Mouse (Mus musculus): ENCODE data around the gene Plagl2.

Plagl2 gene

DNA sequence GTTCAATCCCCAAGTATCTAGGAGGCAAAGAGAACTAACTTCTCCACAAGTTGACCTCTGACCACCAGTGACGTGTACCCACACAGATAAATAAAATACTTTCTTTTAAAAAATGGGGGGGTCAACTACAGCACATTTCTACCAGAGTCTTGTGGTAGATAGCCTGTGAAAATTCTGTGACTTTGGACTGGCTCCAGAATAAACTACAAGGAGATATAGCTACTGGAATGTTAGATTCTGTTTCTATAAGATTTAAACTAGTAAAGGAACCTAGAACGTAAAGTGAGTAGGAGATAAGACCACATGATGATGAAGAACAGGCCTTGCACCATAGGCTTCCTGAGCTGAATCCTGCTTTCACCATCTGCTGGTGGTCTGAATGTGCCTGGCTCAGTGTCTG lies 53.4 kb downstream of the Plagl2 start:
- DNase-seq, result no peak

DNA sequence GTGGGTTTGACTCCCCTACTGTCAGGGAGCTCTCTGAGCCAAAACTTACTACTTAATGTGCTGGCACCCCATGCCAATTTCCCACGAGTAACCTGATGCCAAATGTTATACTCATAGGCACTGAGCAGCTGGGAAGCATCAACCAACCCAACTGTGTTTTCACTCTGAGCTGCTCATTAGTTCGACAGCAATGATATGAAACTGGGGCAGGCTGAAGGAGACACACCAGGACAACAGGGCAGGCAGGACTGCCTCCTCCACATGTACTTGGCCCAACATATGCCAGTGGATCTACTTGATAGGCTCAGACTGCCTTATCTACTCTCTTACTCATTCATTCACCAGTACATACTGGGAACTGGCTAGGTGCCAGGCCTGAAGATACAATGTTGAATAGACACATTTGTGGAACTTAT lies 55.0 kb downstream of the Plagl2 start:
- no peak for DNase-seq

DNA sequence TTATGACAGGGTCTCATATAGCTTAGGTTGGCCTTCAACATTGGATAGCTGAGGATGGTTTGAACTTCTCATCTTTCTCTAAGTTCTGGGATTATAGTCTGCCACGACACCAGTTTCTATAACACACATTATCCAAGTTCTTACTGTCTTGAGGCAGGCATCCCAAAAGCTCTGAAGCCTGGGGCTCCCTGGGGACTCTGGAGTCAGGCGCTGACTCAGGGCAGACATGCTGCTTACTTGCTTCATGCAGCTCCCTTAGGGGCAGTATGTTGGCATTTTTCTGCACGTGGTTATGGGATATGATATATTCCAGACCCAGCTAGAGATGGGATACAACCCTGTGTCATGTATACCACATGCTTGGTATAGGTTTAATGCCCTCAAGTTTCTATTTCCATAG lies 61.3 kb downstream of the Plagl2 start:
- no peak for DNase-seq

DNA sequence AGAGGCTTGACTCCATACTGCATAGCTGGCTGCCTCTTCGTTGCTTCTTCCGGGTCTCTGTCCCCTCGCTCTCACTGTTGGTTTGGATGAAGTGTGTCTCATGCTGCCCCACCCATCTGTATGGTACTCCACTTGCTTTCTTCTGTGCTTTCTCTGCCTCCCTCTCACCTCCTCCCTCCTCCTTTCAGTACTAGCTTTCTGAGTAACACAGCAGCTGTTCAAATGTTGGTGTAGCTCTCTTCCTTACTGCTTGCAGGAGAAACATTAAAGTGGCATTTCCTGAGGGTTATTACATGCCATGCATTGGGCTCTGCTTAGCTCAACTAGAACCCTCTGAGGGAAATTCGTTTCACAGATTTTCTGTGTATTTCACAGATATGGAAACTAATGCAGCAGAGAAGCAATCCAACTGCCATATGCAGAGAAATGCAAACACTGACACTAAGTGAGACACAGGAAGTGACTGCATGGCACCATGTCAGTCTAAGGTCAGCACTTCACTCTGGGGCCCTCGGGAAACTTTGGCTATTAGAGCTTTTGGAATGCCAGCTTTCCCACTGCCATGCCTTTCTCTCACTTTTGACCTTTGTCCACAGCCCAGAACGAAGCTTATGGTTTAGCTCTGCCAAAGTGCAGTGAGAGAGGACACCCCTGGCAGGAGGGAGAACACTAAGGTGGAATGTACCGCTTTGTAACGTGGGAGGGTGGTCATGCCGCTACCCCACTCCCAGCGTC lies 61.9 kb downstream of the Plagl2 start:
- peak in 1 of 2 experiments; percentile 24 for DNase-seq

Measured in kidney, postnatal 4 days (tissue).